Mouse (Mus musculus) neural tube, embryonic 13.5 days (tissue): ENCODE data around the gene Pdzd4. TPM values are rescaled to one million over a fixed set of nuclear protein-coding genes. Genes with fewer than 3 reads are reported as not detected.
A peak's percentile ranks its signal among the peaks of the same experiment; 100 is the strongest.

ENCODE experiments used
- ATAC-seq: fragments of 200-750 bp; cut with Nextera tagmentation; 2 replicates; pipeline ENCODE4 v1.8.0; 2017; ENCODE audit warnings: low read depth, mild to moderate bottlenecking, moderate TSS enrichment, moderate library complexity
- H3K27ac ChIP-seq: fragments of 300-500 bp; sonication (generic); replicated peaks from 2 replicates; pipeline ENCODE4 v1.5.1; 2015; ENCODE audit warnings: moderate library complexity, mild to moderate bottlenecking, inconsistent platforms
- H3K27me3 ChIP-seq: fragments of 300-500 bp; sonication (generic); 2 replicates; pipeline ENCODE4 v1.6.1; 2015; ENCODE audit warnings: mild to moderate bottlenecking, inconsistent platforms
- H3K36me3 ChIP-seq: fragments of 300-500 bp; sonication (generic); 2 replicates; pipeline ENCODE4 v1.6.1; 2015; ENCODE audit warnings: mild to moderate bottlenecking, inconsistent platforms
- H3K4me1 ChIP-seq: fragments of 300-500 bp; sonication (generic); replicated peaks from 2 replicates; pipeline ENCODE4 v1.6.1; 2015; ENCODE audit warnings: inconsistent platforms
- H3K4me2 ChIP-seq: fragments of 300-500 bp; sonication (generic); 2 replicates; pipeline ENCODE4 v1.6.1; 2015; ENCODE audit warnings: inconsistent platforms, mild to moderate bottlenecking, moderate library complexity
- H3K4me3 ChIP-seq: fragments of 300-500 bp; sonication (generic); 2 replicates; pipeline ENCODE4 v1.5.1; 2015; ENCODE audit warnings: mild to moderate bottlenecking, inconsistent platforms
- H3K9ac ChIP-seq: fragments of 300-500 bp; sonication (generic); 2 replicates; pipeline ENCODE4 v1.6.1; 2015; ENCODE audit warnings: moderate library complexity, mild to moderate bottlenecking, inconsistent platforms
- H3K9me3 ChIP-seq: fragments of 300-500 bp; sonication (generic); 2 replicates; pipeline ENCODE4 v1.6.1; 2016; ENCODE audit warnings: inconsistent platforms
- WGBS: fragments of 180-500 bp; shearing (Covaris S2); methylation state at CpG from one replicate; pipeline ENCODE4 v1.1.7; 2015; 5-methylcytosine and 5-hydroxymethylcytosine counted together
- polyA plus RNA-seq: library from polyadenylated mRNA; unstranded; fragments of >200 nt; fragmentation: Nextera tagmentation; extraction: Ambion mirVana; gene quantifications from 2 replicates; pipeline ENCODE4 v1.2.1, GENCODE M21; 2015

Gene Pdzd4
- polyA plus RNA-seq, 1 experiment from 2014 or later, result 3.2 TPM

DNA sequence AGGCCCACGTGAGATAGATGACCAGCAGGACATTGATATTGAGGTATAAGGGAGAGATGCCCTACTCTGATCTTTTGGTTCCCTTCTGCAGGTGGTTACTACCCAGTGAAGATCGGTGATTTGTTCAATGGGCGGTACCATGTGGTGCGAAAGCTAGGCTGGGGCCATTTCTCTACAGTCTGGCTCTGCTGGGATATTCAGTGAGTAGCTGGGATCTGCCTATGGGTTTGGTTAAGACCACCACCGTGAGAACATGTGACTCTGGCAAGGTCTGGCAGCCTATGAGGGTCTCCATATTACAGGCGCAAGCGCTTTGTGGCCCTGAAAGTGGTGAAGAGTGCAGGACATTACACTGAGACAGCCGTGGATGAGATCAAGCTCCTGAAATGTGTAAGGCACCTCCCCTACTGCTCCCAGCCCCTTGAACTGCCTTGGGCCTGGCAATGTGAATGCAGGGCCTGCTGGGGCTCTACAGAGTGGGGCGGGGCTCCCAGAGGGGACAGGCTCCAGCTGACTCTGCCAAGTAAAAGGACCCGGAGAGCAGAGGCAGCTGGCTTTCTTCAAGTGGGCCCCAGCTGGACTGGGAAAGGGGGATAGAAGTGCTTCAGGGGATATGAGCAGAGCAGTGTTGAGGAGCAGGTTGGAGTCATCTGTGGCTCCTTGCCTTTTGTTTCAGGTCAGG, 49.8 kb downstream of the Pdzd4 start:
- 73% methylated on average over 10 of the region's 10 CpGs for WGBS
- peaks cover 6% of the 10 kb centered on the region for H3K4me1 ChIP-seq

DNA sequence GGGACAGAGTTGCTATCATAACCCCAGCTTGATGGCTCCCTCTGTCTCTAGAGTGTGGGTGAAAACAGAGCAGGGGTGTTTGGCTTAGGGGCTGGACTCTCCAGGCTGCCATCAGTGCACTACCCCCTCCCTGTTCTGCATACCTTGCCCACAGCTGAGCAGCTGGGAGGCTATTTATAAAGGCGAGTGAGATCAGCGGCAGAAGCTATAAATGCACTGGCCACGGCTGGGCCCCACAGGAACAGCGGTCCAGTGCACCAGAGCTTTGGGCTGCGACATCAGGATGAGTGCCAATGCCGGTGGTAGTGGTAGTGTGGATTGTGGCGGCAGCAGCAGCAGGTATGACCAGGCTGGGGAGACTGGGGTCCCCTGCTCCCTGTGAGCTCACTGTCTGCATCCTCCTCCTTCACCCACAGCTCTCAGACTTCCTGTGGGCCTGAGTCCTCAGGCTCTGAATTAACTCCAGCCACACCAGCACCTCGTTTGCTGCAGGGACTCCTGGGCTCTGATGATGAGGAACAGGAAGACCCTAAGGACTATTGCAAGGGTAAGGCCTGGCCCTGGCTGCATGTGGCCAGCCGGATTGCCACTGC, 50.5 kb downstream of the Pdzd4 start, which contains the start of gene Srpk3:
Gene Srpk3 (plus strand): TSS at position 238 of the 593 bp plus-strand sequence.
- H3K4me1 ChIP-seq, result peaks cover 6% of the 10 kb centered on the region
- peak; percentile 40 for ATAC-seq
- WGBS, result 53% methylated on average over 9 of the region's 9 CpGs

More for the DNA sequence above, 49.8 kb downstream of the Pdzd4 start:
- Histone ChIP-seq H3K36me3 (peaks cover 38% of the 10 kb centered on the region), H3K27ac (0 out of 2 replicates have a peak overlapping the region, but pooled peaks have one; percentile 33), H3K4me3 (no peak overlapping the region), H3K27me3 (no peaks in the 10 kb centered on the region), H3K4me2 (no peak overlapping the region), H3K9me3 (no peaks in the 10 kb centered on the region), H3K9ac (no peak overlapping the region)
- ATAC-seq, result peak; percentile 41; the same call in 1 of the 2 replicates

GRCm38 (mm10) chrX:73767267-73767666, 57.5 kb downstream of the Pdzd4 start:
- H3K4me2 ChIP-seq, result no peak overlapping the region

More for the DNA sequence above, 50.5 kb downstream of the Pdzd4 start, which contains the start of gene Srpk3:
- Histone ChIP-seq H3K4me2 (no peak within 1 kb of the TSS), H3K9me3 (no peaks in the 10 kb centered on the region), H3K36me3 (peaks cover 32% of the 10 kb centered on the region), H3K27ac (peak within 1 kb of the TSS; percentile 33; the same call in 1 of the 2 replicates), H3K27me3 (no peaks in the 10 kb centered on the region), H3K4me3 (no peak within 1 kb of the TSS), H3K9ac (no peak within 1 kb of the TSS)

DNA sequence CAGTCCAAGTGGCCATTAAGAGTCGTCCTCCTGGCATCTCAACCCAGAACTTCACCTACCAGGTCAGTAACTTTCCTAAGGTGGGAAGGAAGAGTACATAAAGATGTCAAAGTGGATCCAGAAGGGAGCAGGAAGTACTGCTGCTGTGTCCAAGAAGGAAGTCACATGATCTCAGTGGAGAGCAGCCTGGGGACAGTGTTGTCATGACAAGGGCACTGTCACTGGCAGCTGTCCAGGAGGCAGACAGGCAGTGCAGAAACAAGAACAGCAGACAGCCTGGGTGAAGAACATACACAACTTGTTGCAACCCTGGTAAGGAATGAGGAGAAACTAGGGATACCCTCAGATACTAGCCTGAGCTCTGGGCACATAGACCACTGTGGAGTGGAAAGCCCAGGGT, 59.5 kb downstream of the Pdzd4 start:
- no peaks in the 10 kb centered on the region for H3K36me3 ChIP-seq
- H3K4me1 ChIP-seq, result no peaks in the 10 kb centered on the region
- H3K9me3 ChIP-seq, result no peaks in the 10 kb centered on the region
- no peak overlapping the region for H3K4me3 ChIP-seq
- no peak for ATAC-seq
- no peak overlapping the region for H3K27ac ChIP-seq
- 65% methylated on average over 1 of the region's 1 CpGs for WGBS
- H3K27me3 ChIP-seq, result no peaks in the 10 kb centered on the region
- H3K9ac ChIP-seq, result no peak overlapping the region
- H3K4me2 ChIP-seq, result no peak overlapping the region

More at GRCm38 (mm10) chrX:73767267-73767666, 57.5 kb downstream of the Pdzd4 start:
- H3K4me1 ChIP-seq, result no peaks in the 10 kb centered on the region
- H3K9me3 ChIP-seq, result no peaks in the 10 kb centered on the region
- 54% methylated on average over 9 of the region's 9 CpGs for WGBS
- no peak overlapping the region for H3K9ac ChIP-seq
- no peak for ATAC-seq
- H3K4me3 ChIP-seq, result no peak overlapping the region
- H3K27ac ChIP-seq, result no peak overlapping the region
- H3K36me3 ChIP-seq, result no peaks in the 10 kb centered on the region
- H3K27me3 ChIP-seq, result no peaks in the 10 kb centered on the region

DNA sequence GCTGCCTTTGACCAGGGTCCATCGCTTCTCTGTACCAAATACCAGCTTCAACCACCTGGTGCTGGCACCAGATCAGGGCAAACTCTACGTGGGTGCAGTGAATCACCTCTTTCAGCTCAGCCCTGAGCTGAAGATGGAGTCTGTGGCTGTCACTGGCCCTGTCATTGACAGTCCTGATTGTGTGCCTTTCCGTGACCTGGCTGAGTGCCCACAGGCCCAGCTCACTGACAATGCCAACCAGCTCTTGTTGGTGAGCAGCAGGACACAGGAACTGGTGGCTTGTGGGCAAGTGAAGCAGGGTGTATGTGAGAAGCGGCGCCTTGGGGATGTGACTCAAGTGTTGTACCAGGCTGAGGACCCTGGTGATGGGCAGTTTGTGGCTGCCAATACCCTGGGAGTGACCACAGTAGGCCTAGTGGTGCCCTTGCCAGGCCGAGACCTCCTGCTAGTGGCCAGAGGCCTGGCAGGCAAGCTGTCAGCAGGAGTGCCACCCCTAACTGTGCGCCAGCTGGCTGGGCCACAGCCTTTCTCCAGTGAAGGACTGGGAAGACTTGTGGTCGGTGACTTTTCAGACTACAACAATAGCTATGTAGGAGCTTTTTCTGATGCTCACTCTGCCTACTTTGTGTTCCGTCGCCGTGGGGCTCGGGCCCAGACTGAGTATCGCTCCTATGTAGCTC, 66.0 kb downstream of the Pdzd4 start:
- no peak overlapping the region for H3K4me2 ChIP-seq
- H3K9me3 ChIP-seq, result no peaks in the 10 kb centered on the region
- H3K27ac ChIP-seq, result no peak overlapping the region
- no peak for ATAC-seq
- H3K4me1 ChIP-seq, result no peaks in the 10 kb centered on the region
- H3K36me3 ChIP-seq, result no peaks in the 10 kb centered on the region
- H3K4me3 ChIP-seq, result no peak overlapping the region
- 76% methylated on average over 13 of the region's 13 CpGs for WGBS
- no peaks in the 10 kb centered on the region for H3K27me3 ChIP-seq
- no peak overlapping the region for H3K9ac ChIP-seq

- WGBS, result 69% methylated on average over 5 of the region's 5 CpGs
Observed at GRCm38 (mm10) chrX:73756334-73757140, 68.2 kb downstream of the Pdzd4 start, which contains the start of gene Plxnb3. Gene Plxnb3, plus strand, starts transcription at chrX:73757090.

GRCm38 (mm10) chrX:73748977-73749376, 75.8 kb downstream of the Pdzd4 start:
- Histone ChIP-seq H3K27ac (no peak overlapping the region), H3K4me1 (no peaks in the 10 kb centered on the region), H3K27me3 (no peaks in the 10 kb centered on the region), H3K9ac (no peak overlapping the region), H3K4me2 (no peak overlapping the region), H3K9me3 (no peaks in the 10 kb centered on the region), H3K36me3 (no peaks in the 10 kb centered on the region), H3K4me3 (no peak overlapping the region)
- 93% methylated on average over 1 of the region's 1 CpGs for WGBS
- no peak for ATAC-seq

More at GRCm38 (mm10) chrX:73756334-73757140, 68.2 kb downstream of the Pdzd4 start, which contains the start of gene Plxnb3:
- Histone ChIP-seq H3K27me3 (no peaks in the 10 kb centered on the region), H3K4me1 (no peaks in the 10 kb centered on the region), H3K4me3 (no peak within 1 kb of the TSS), H3K27ac (no peak within 1 kb of the TSS), H3K4me2 (no peak within 1 kb of the TSS), H3K9me3 (no peaks in the 10 kb centered on the region), H3K36me3 (no peaks in the 10 kb centered on the region), H3K9ac (no peak within 1 kb of the TSS)
- ATAC-seq, result peak; percentile 19; the same call in 1 of the 2 replicates

- ATAC-seq, result no peak
- no peaks in the 10 kb centered on the region for H3K4me1 ChIP-seq
- H3K9ac ChIP-seq, result no peak overlapping the region
- H3K36me3 ChIP-seq, result no peaks in the 10 kb centered on the region
- H3K27ac ChIP-seq, result no peak overlapping the region
- H3K27me3 ChIP-seq, result no peaks in the 10 kb centered on the region
- 83% methylated on average over 1 of the region's 1 CpGs for WGBS
- no peak overlapping the region for H3K4me2 ChIP-seq
- no peaks in the 10 kb centered on the region for H3K9me3 ChIP-seq
- H3K4me3 ChIP-seq, result no peak overlapping the region
Observed at GRCm38 (mm10) chrX:73744774-73745481, 79.8 kb downstream of the Pdzd4 start.

Other genes with a start within 250 kb of the Pdzd4 start
- gene Dusp9, start 185.6 kb downstream of the Pdzd4 start, polyA plus RNA-seq, result 1.1 and 1.6 TPM in 2 replicates
- 86.2 and 94.4 TPM in 2 replicates for gene Pnck, start 164.9 kb downstream of the Pdzd4 start, polyA plus RNA-seq
- gene Slc6a8, start 151.8 kb downstream of the Pdzd4 start, polyA plus RNA-seq, result 7.7 and 7.8 TPM in 2 replicates
- 147 and 150 TPM in 2 replicates for gene Bcap31, start 108.8 kb downstream of the Pdzd4 start, polyA plus RNA-seq
- gene Abcd1, start 108.4 kb downstream of the Pdzd4 start, polyA plus RNA-seq, result 10.3 and 11.1 TPM in 2 replicates
- gene Plxnb3, start 67.9 kb downstream of the Pdzd4 start, polyA plus RNA-seq, result 0.50 and 0.73 TPM in 2 replicates
- gene Srpk3, start 50.6 kb downstream of the Pdzd4 start, polyA plus RNA-seq, result 2.6 and 5.1 TPM in 2 replicates
- 226 and 232 TPM in 2 replicates for gene Idh3g, start 38.1 kb downstream of the Pdzd4 start, polyA plus RNA-seq
- gene Ssr4, start 37.9 kb downstream of the Pdzd4 start, polyA plus RNA-seq, result 144 and 160 TPM in 2 replicates
- gene Avpr2, start 67.1 kb upstream of the Pdzd4 start, polyA plus RNA-seq, result 0.14 and 0.15 TPM in 2 replicates
- 97.6 and 98.7 TPM in 2 replicates for gene L1cam, start 71.1 kb upstream of the Pdzd4 start, polyA plus RNA-seq
- gene Arhgap4, start 96.9 kb upstream of the Pdzd4 start, polyA plus RNA-seq, result 2.8 and 3.2 TPM in 2 replicates
- gene Naa10, start 97.0 kb upstream of the Pdzd4 start, polyA plus RNA-seq, result 97.3 and 112 TPM in 2 replicates
- 13.2 and 14.3 TPM in 2 replicates for gene Renbp, start 105.9 kb upstream of the Pdzd4 start, polyA plus RNA-seq
- 44.4 and 48.9 TPM in 2 replicates for gene Hcfc1, start 141.4 kb upstream of the Pdzd4 start, polyA plus RNA-seq
- 39.9 and 45.4 TPM in 2 replicates for gene Irak1, start 198.9 kb upstream of the Pdzd4 start, polyA plus RNA-seq